Mouse (Mus musculus): ENCODE measurements around the gene Amt. TPM values are rescaled to one million over a fixed set of nuclear protein-coding genes. Genes with fewer than 3 reads are reported as not detected.
A peak's percentile ranks its signal among the peaks of the same experiment; 100 is the strongest.

The Amt gene
- total and polyA plus RNA-seq, 2 experiments from 2014 or later: 30.2 to 30.9 TPM

GRCm38 (mm10) chr9:108342301-108342831, 45.7 kb downstream of the Amt start:
- Histone ChIP-seq H3K4me3 (ENCODE audit: low read depth, low read length) (no peak overlapping the region), H3K36me3 (ENCODE audit: insufficient read depth, low read length) (no peaks in the 10 kb centered on the region), H3K27ac (ENCODE audit: low read depth, low read length) (no peak overlapping the region), H3K27me3 (ENCODE audit: insufficient read depth, low read length) (no peaks in the 10 kb centered on the region), H3K9me3 (ENCODE audit: low read length) (no peaks in the 10 kb centered on the region), H3K4me2 (ENCODE audit: low read depth, low read length, poor library complexity, severe bottlenecking) (no peak overlapping the region), H3K4me1 (ENCODE audit: insufficient read depth, low read length) (0 out of 2 replicates have a peak, but pooled peaks cover 3% of the 10 kb centered on the region), H3K9ac (replicated peaks; ENCODE audit: low read length, poor library complexity, severe bottlenecking) (no peak overlapping the region)
- ATAC-seq (ENCODE audit: low FRiP score) (no peak), DNase-seq (ENCODE audit: low spot score) (no peak)
- TF ChIP-seq CTCF (IDR thresholded peaks at IDR 0.05): no peak
- 54% methylated on average over 5 of the region's 5 CpGs for WGBS

- WGBS: 89% methylated on average over 3 of the region's 3 CpGs
- H3K9me3 ChIP-seq (ENCODE audit: low read length): no peaks in the 10 kb centered on the region
- no peak overlapping the region for H3K27ac ChIP-seq (ENCODE audit: low read depth, low read length)
- TF ChIP-seq CTCF (IDR thresholded peaks at IDR 0.05): no peak
- H3K4me2 ChIP-seq (ENCODE audit: low read depth, low read length, poor library complexity, severe bottlenecking): no peak overlapping the region
- ATAC-seq (ENCODE audit: low FRiP score) (no peak), DNase-seq (ENCODE audit: low spot score) (no peak)
- H3K27me3 ChIP-seq (ENCODE audit: insufficient read depth, low read length): no peaks in the 10 kb centered on the region
- H3K9ac ChIP-seq (replicated peaks; ENCODE audit: low read length, poor library complexity, severe bottlenecking): no peak overlapping the region
- 0 out of 2 replicates have a peak, but pooled peaks cover 3% of the 10 kb centered on the region for H3K4me1 ChIP-seq (ENCODE audit: insufficient read depth, low read length)
- H3K4me3 ChIP-seq (ENCODE audit: low read depth, low read length): no peak overlapping the region
- no peaks in the 10 kb centered on the region for H3K36me3 ChIP-seq (ENCODE audit: insufficient read depth, low read length)
Observed at GRCm38 (mm10) chr9:108343331-108343730, 46.7 kb downstream of the Amt start.

GRCm38 (mm10) chr9:108343835-108344234, 47.2 kb downstream of the Amt start:
- no peaks in the 10 kb centered on the region for H3K4me1 ChIP-seq (ENCODE audit: insufficient read depth, low read length)
- ATAC-seq (ENCODE audit: low FRiP score) (no peak), DNase-seq (ENCODE audit: low spot score) (no peak)
- WGBS: 96% methylated on average over 1 of the region's 1 CpGs
- H3K27ac ChIP-seq (ENCODE audit: low read depth, low read length): no peak overlapping the region
- TF ChIP-seq CTCF (IDR thresholded peaks at IDR 0.05): no peak
- H3K9me3 ChIP-seq (ENCODE audit: low read length): no peaks in the 10 kb centered on the region
- no peaks in the 10 kb centered on the region for H3K27me3 ChIP-seq (ENCODE audit: insufficient read depth, low read length)
- no peaks in the 10 kb centered on the region for H3K36me3 ChIP-seq (ENCODE audit: insufficient read depth, low read length)
- no peak overlapping the region for H3K9ac ChIP-seq (replicated peaks; ENCODE audit: low read length, poor library complexity, severe bottlenecking)
- no peak overlapping the region for H3K4me3 ChIP-seq (ENCODE audit: low read depth, low read length)
- H3K4me2 ChIP-seq (ENCODE audit: low read depth, low read length, poor library complexity, severe bottlenecking): no peak overlapping the region

GRCm38 (mm10) chr9:108344471-108344870, 47.8 kb downstream of the Amt start:
- TF ChIP-seq CTCF (IDR thresholded peaks at IDR 0.05): no peak
- Histone ChIP-seq H3K4me2 (ENCODE audit: low read depth, low read length, poor library complexity, severe bottlenecking) (no peak overlapping the region), H3K4me3 (ENCODE audit: low read depth, low read length) (no peak overlapping the region), H3K27ac (ENCODE audit: low read depth, low read length) (no peak overlapping the region), H3K36me3 (ENCODE audit: insufficient read depth, low read length) (no peaks in the 10 kb centered on the region), H3K9ac (replicated peaks; ENCODE audit: low read length, poor library complexity, severe bottlenecking) (no peak overlapping the region), H3K4me1 (ENCODE audit: insufficient read depth, low read length) (no peaks in the 10 kb centered on the region), H3K27me3 (ENCODE audit: insufficient read depth, low read length) (no peaks in the 10 kb centered on the region), H3K9me3 (ENCODE audit: low read length) (no peaks in the 10 kb centered on the region)
- ATAC-seq (ENCODE audit: low FRiP score) (no peak), DNase-seq (ENCODE audit: low spot score) (no peak)
- WGBS: 69% methylated on average over 4 of the region's 4 CpGs

GRCm38 (mm10) chr9:108347024-108347423, 50.4 kb downstream of the Amt start:
- ATAC-seq (ENCODE audit: low FRiP score) (no peak), DNase-seq (ENCODE audit: low spot score) (peak; percentile 4)
- Histone ChIP-seq H3K36me3 (ENCODE audit: insufficient read depth, low read length) (peaks cover 8% of the 10 kb centered on the region; the same call in 1 of the 2 replicates), H3K4me2 (ENCODE audit: low read depth, low read length, poor library complexity, severe bottlenecking) (peak overlapping the region; percentile 71), H3K9ac (replicated peaks; ENCODE audit: low read length, poor library complexity, severe bottlenecking) (peak overlapping the region; percentile 83), H3K27ac (ENCODE audit: low read depth, low read length) (peak overlapping the region; percentile 82), H3K4me1 (ENCODE audit: insufficient read depth, low read length) (no peaks in the 10 kb centered on the region), H3K4me3 (ENCODE audit: low read depth, low read length) (peak overlapping the region; percentile 95), H3K9me3 (ENCODE audit: low read length) (no peaks in the 10 kb centered on the region), H3K27me3 (ENCODE audit: insufficient read depth, low read length) (no peaks in the 10 kb centered on the region)
- 5% methylated on average over 11 of the region's 11 CpGs for WGBS
- no peak for TF ChIP-seq CTCF (IDR thresholded peaks at IDR 0.05)

GRCm38 (mm10) chr9:108347540-108348289, 51.1 kb downstream of the Amt start, which contains the start of gene Usp4:
Gene Usp4, plus strand, starts transcription at chr9:108347853.
- TF ChIP-seq CTCF (IDR thresholded peaks at IDR 0.05): no peak
- H3K4me2 ChIP-seq (ENCODE audit: low read depth, low read length, poor library complexity, severe bottlenecking): peak within 1 kb of the TSS; percentile 71
- H3K4me1 ChIP-seq (ENCODE audit: insufficient read depth, low read length): no peaks in the 10 kb centered on the region
- DNase-seq (ENCODE audit: low spot score): peak; percentile 96
- H3K9ac ChIP-seq (replicated peaks; ENCODE audit: low read length, poor library complexity, severe bottlenecking): peak within 1 kb of the TSS; percentile 83
- ATAC-seq (ENCODE audit: low FRiP score): peak; percentile 94
- H3K4me3 ChIP-seq (ENCODE audit: low read depth, low read length): peak within 1 kb of the TSS; percentile 95
- no peaks in the 10 kb centered on the region for H3K9me3 ChIP-seq (ENCODE audit: low read length)
- H3K27ac ChIP-seq (ENCODE audit: low read depth, low read length): peak within 1 kb of the TSS; percentile 82
- no peaks in the 10 kb centered on the region for H3K27me3 ChIP-seq (ENCODE audit: insufficient read depth, low read length)
- under 1% methylated on average over 72 of the region's 75 CpGs for WGBS
- H3K36me3 ChIP-seq (ENCODE audit: insufficient read depth, low read length): peaks cover 15% of the 10 kb centered on the region
